Mouse (Mus musculus) lung, embryonic 15.5 days (tissue): ENCODE measurements around the gene Lhfpl3. TPM values are rescaled to one million over a fixed set of nuclear protein-coding genes. Genes with fewer than 3 reads are reported as not detected.
A peak's percentile ranks its signal among the peaks of the same experiment; 100 is the strongest.

ENCODE experiments used
- ATAC-seq: fragments of 200-750 bp; cut with Nextera tagmentation; 2 replicates; pipeline ENCODE4 v1.8.0; 2017; ENCODE audit warnings: moderate number of reproducible peaks, borderline replicate concordance; ENCODE audit not compliant: low FRiP score, low TSS enrichment; ENCODE audit errors: extremely low read depth
- H3K27ac ChIP-seq: fragments of 300-500 bp; sonication (generic); 2 replicates; pipeline ENCODE4 v1.5.1; 2015; ENCODE audit warnings: moderate library complexity, mild to moderate bottlenecking, inconsistent platforms
- H3K27me3 ChIP-seq: fragments of 300-500 bp; sonication (generic); 2 replicates; pipeline ENCODE4 v1.6.1; 2015; ENCODE audit warnings: inconsistent platforms
- H3K36me3 ChIP-seq: fragments of 300-500 bp; sonication (generic); 2 replicates; pipeline ENCODE4 v1.6.1; 2015; ENCODE audit warnings: inconsistent platforms
- H3K4me1 ChIP-seq: fragments of 300-500 bp; sonication (generic); 2 replicates; pipeline ENCODE4 v1.6.1; 2015; ENCODE audit warnings: inconsistent platforms
- H3K4me2 ChIP-seq: fragments of 300-500 bp; sonication (generic); 2 replicates; pipeline ENCODE4 v1.6.1; 2015; ENCODE audit warnings: inconsistent platforms, mild to moderate bottlenecking, moderate library complexity
- H3K4me3 ChIP-seq: fragments of 300-500 bp; sonication (generic); 2 replicates; pipeline ENCODE4 v1.5.1; 2015; ENCODE audit warnings: mild to moderate bottlenecking, inconsistent platforms
- H3K9ac ChIP-seq: fragments of 300-500 bp; sonication (generic); 2 replicates; pipeline ENCODE4 v1.6.1; 2015; ENCODE audit warnings: inconsistent platforms
- H3K9me3 ChIP-seq: fragments of 300-500 bp; sonication (generic); 2 replicates; pipeline ENCODE4 v1.6.1; 2016; ENCODE audit warnings: inconsistent platforms
- WGBS: fragments of 180-500 bp; shearing (Covaris S2); methylation state at CpG from one replicate; pipeline ENCODE4 v1.1.7; 2015; 5-methylcytosine and 5-hydroxymethylcytosine counted together
- microRNA-seq: library from miRNA; unstranded; fragments of <30 nt; microRNA quantifications from one replicate; pipeline ENCODE4, GENCODE M21; 2016
- polyA plus RNA-seq: library from polyadenylated mRNA; unstranded; fragments of >200 nt; fragmentation: Nextera tagmentation; extraction: Ambion mirVana; gene quantifications from 2 replicates; pipeline ENCODE4 v1.2.1, GENCODE M21; 2015

Gene Lhfpl3
- polyA plus RNA-seq, 1 experiment from 2014 or later: 0.07 TPM

DNA sequence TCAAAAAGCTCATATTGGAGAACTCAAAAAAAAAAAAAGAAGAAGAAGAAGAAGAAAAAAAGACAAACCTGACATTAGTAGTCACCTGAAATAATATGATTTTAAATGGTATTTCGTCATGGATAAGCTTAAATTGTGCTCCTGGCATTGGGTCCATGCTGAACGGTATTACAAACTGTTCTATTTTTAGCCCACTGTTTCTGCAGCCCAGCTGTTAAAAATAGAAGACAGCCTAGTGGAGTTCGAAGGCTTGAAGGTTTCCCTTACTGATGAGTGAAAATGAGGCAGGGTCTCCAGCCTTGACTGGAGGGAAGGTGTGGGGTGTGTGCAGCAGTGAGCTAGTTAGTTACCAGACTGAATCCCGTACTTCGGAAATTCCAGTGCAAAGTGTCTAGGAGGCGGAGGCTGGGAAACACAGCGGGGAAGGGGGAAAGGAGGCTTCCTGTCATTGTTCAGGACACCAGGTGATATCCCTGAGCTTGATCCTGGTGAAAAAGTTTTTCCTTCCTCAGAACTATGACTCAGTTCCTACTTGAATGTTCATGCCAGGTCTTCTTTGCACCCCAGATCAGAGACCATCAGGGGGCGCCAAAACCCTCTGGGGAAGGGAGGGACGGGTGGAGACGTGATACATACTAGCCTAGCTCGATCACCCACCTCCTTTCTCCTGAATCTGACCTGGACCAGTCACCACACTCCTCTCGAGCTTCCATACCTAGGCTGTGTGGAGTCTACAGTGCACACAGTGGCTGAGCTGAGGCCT, 505.8 kb downstream of the Lhfpl3 start:
- Histone ChIP-seq H3K9ac (no peak overlapping the region), H3K36me3 (no peaks in the 10 kb centered on the region), H3K27me3 (no peaks in the 10 kb centered on the region), H3K9me3 (no peaks in the 10 kb centered on the region), H3K4me2 (peak overlapping the region; percentile 7; the same call in 1 of the 2 replicates), H3K27ac (peak overlapping the region; percentile 12; the same call in 1 of the 2 replicates), H3K4me1 (peaks cover 22% of the 10 kb centered on the region), H3K4me3 (no peak overlapping the region)
- peak; percentile 67 for ATAC-seq
- 18% methylated on average over 12 of the region's 12 CpGs for WGBS

DNA sequence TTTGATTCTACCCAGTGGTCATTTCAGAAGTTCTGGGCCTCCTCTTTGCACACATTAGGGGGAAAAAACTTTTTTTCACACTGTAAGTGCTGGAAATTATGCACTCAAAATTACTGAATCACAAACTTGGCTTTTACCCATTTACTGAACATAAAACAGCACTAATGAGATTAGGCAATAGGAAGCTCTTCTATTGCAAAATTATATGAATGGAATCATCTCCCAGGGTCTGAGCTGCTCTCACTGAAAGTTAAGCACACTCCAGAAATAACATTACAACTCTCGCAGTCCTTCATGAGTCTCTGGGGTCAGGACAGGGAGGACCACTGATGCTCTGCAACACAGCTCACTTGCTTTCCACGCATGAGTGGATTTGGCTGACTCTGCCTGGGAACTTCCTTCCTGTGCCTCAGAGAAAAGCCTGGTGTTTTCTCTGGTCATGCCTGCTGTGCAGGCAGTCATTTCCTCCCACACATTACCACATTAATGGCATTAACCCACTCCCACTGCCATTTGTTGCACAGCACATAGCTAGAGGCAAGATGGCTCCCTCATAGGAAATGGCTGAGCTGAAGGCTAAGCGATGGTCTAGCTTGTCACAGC, 510.1 kb downstream of the Lhfpl3 start:
- H3K4me3 ChIP-seq: no peak overlapping the region
- no peak overlapping the region for H3K9ac ChIP-seq
- ATAC-seq: no peak
- no peaks in the 10 kb centered on the region for H3K36me3 ChIP-seq
- H3K9me3 ChIP-seq: no peaks in the 10 kb centered on the region
- WGBS: 61% methylated on average over 3 of the region's 3 CpGs
- peaks cover 6% of the 10 kb centered on the region for H3K4me1 ChIP-seq
- no peak overlapping the region for H3K27ac ChIP-seq
- H3K27me3 ChIP-seq: no peaks in the 10 kb centered on the region
- H3K4me2 ChIP-seq: no peak overlapping the region

DNA sequence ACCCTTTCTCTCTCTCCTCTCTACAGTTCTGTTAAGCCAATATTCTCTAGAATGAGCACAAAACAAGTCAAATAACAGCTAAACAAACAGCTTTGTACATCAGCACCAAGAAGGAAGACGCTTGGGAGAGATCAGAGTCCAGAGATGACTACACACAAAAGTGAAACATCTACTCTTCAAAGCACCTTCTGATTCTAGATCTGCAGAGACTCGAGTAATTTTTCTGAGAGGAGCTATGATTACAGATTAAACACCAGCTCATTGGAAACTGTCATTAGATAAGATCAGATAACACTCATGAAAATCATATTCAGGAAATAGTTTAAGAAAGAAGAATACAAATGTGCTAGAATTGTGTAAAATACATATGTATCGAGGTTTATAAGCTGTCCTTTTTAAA, 527.5 kb downstream of the Lhfpl3 start:
- Histone ChIP-seq H3K4me3 (no peak overlapping the region), H3K4me2 (no peak overlapping the region), H3K9me3 (no peaks in the 10 kb centered on the region), H3K4me1 (no peaks in the 10 kb centered on the region), H3K27me3 (no peaks in the 10 kb centered on the region), H3K36me3 (no peaks in the 10 kb centered on the region), H3K9ac (no peak overlapping the region), H3K27ac (no peak overlapping the region)
- 64% methylated on average over 3 of the region's 3 CpGs for WGBS
- ATAC-seq: no peak

DNA sequence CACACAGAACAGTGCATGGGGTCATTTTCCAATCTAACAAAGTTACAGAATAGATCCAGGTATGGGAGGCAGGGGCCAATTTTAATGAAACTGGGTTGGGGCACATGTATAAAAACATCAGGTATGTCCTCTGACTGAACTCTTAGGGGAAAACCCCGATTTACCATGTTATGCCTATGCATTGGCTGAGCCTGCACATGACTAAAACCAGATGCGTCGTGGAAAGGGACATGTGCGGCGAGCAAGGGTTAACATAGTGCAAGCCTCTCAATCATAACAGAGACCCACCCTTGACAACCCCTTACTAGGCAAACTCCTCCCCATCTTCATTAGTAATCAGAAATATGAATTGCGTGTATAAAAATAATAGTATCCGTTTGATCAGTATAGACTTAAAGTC, 533.5 kb downstream of the Lhfpl3 start:
- Histone ChIP-seq H3K36me3 (no peaks in the 10 kb centered on the region), H3K4me3 (no peak overlapping the region), H3K9ac (no peak overlapping the region), H3K27me3 (no peaks in the 10 kb centered on the region), H3K27ac (no peak overlapping the region), H3K9me3 (no peaks in the 10 kb centered on the region), H3K4me2 (no peak overlapping the region), H3K4me1 (no peaks in the 10 kb centered on the region)
- WGBS: 85% methylated on average over 7 of the region's 7 CpGs
- ATAC-seq: no peak

DNA sequence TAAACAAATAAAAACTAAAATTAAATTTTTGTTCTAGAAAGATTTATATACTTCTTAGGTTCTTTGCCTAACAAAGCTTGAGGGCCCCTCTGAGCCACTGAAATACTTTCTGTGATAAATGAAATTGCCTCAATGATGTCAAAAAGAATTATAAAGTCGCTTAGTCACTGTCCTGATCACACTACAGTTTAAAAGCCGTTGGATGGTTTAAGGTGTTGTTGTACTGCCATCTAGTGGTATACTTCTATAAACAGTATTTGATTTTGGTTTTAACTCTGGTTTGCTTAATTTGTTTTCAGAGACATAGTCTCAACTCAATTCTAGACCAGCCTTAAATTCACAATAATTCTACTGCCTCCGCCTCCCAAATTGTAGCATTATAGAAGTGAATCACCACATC, 539.0 kb downstream of the Lhfpl3 start:
- Histone ChIP-seq H3K36me3 (no peaks in the 10 kb centered on the region), H3K4me2 (no peak overlapping the region), H3K27me3 (no peaks in the 10 kb centered on the region), H3K9me3 (no peaks in the 10 kb centered on the region), H3K9ac (no peak overlapping the region), H3K4me1 (peaks cover 7% of the 10 kb centered on the region), H3K27ac (no peak overlapping the region), H3K4me3 (no peak overlapping the region)
- WGBS: 17% methylated on average over 3 of the region's 3 CpGs
- ATAC-seq: no peak

DNA sequence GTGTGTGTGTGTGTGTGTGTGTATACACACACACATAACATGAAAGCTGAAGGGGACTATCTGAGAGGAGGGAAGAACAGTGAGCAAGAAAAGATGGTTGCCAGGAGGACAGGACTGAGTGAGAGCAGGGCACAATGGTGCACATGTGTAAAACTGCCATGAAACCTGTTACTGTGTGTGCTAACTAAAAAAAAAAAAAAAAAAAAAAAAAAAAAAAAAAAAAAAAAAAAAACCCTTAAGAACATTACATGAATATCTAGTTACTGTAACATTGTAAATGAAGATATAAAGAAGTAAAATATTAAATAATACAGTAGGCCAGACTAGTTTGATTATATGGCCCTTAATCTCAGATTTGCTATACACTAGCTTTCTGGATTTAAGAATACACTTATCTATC, 543.3 kb downstream of the Lhfpl3 start:
- peaks cover 7% of the 10 kb centered on the region for H3K4me1 ChIP-seq
- no peak overlapping the region for H3K4me3 ChIP-seq
- no peak for ATAC-seq
- H3K27me3 ChIP-seq: no peaks in the 10 kb centered on the region
- H3K36me3 ChIP-seq: no peaks in the 10 kb centered on the region
- H3K4me2 ChIP-seq: no peak overlapping the region
- H3K27ac ChIP-seq: no peak overlapping the region
- H3K9ac ChIP-seq: no peak overlapping the region
- no peaks in the 10 kb centered on the region for H3K9me3 ChIP-seq

Small RNA genes within 50 kb of the gene (microRNA-seq; reads per million reads assigned to microRNA genes)
- gene Gm28022 (not detected), gene Gm44363 (not detected)

Other genes with a start within 250 kb of the Lhfpl3 start
- gene Orc5, start 195.6 kb upstream of the Lhfpl3 start, polyA plus RNA-seq: 37.1 and 38.4 TPM in 2 replicates